Mouse (Mus musculus): ENCODE measurements around the gene Frmd4a.

DNA sequence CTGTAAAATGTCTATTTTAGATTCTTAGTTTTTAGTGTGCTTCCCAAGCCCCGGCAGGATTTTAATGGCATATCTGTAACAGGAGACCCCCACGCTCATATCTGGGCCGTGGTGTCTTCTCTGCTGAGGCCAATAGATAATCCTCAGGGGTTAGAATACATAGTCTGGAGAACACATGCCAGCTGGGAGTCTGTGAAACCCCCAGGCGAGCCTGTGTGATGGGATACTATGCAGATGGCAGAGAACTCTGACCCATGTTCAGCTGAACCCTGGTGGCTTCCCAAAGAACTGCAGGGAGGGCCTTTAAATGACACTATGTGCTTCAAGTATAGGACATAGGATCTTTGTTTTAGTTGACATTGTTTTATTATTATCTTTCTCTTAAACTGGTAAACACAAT is 235.8 kb downstream of the Frmd4a start:
- TF ChIP-seq GATA1 (IDR thresholded peaks at IDR 0.05; ENCODE audit: borderline replicate concordance, low read length) (no peak), FLI1 (IDR thresholded peaks at IDR 0.05; ENCODE audit: low read length) (no peak)
